Mouse (Mus musculus) ES-E14 (cell line): ENCODE data around the gene Arsk. TPM values are rescaled to one million over a fixed set of nuclear protein-coding genes. Genes with fewer than 3 reads are reported as not detected.

Experiments
- DNase-seq: peaks from one replicate; pipeline ENCODE4 v3.0.0-alpha.2; 2013; ENCODE audit warnings: low read depth, low spot score
- H3K27ac ChIP-seq: 2 replicates; pipeline ENCODE4 v1.5.1; 2012; ENCODE audit warnings: low read depth, mild to moderate bottlenecking, low read length, moderate library complexity, mixed read lengths; ENCODE audit not compliant: poor library complexity, insufficient read depth, severe bottlenecking
- H3K36me3 ChIP-seq: 2 replicates; pipeline ENCODE4 v1.6.1; 2012; ENCODE audit warnings: mild to moderate bottlenecking, low read length, moderate library complexity, mixed read lengths; ENCODE audit not compliant: control insufficient read depth, poor library complexity, insufficient read depth, severe bottlenecking
- H3K4me1 ChIP-seq, 2 experiments: fragments of 150-350 bp in 1 of 2; sonication (generic) in 1 of 2; 2 replicates each; pipeline ENCODE4 v1.6.1; 2012; ENCODE audit warnings: low read length in 2 of 2, mild to moderate bottlenecking in 1 of 2, mixed read lengths in 1 of 2; ENCODE audit not compliant: control insufficient read depth in 2 of 2, insufficient read depth in 2 of 2, poor library complexity in 1 of 2
- H3K4me3 ChIP-seq, 2 experiments: fragments of 150-350 bp in 1 of 2; sonication (generic) in 1 of 2; 2 replicates each; pipeline ENCODE4 v1.5.1; 2012; ENCODE audit warnings: low read length in 2 of 2, low read depth in 1 of 2, mild to moderate bottlenecking in 1 of 2, mixed read lengths in 1 of 2; ENCODE audit not compliant: insufficient read depth in 1 of 2, poor library complexity in 1 of 2, severe bottlenecking in 1 of 2
- H3K9ac ChIP-seq: 2 replicates; pipeline ENCODE4 v1.6.1; 2012; ENCODE audit warnings: low read depth, mild to moderate bottlenecking, low read length, mixed read lengths; ENCODE audit not compliant: poor library complexity, insufficient read depth, severe bottlenecking
- H3K9me3 ChIP-seq: fragments of 150-350 bp; sonication (generic); 2 replicates; pipeline ENCODE4 v1.6.1; 2012; ENCODE audit warnings: low read depth, mild to moderate bottlenecking, low read length; ENCODE audit not compliant: control insufficient read depth, insufficient read depth
- CHD2 ChIP-seq: IDR thresholded peaks from 2 replicates; pipeline ENCODE4 v1.6.1; 2014; ENCODE audit warnings: mild to moderate bottlenecking, low read depth, low read length, inconsistent platforms
- HCFC1 ChIP-seq: IDR thresholded peaks from 2 replicates; pipeline ENCODE4 v1.6.1; 2012; ENCODE audit warnings: low read length, inconsistent platforms, borderline replicate concordance; ENCODE audit not compliant: insufficient read depth
- MAFK ChIP-seq: IDR thresholded peaks from 2 replicates; pipeline ENCODE4 v1.6.1; 2014; ENCODE audit warnings: mild to moderate bottlenecking, low read depth, low read length, inconsistent platforms; ENCODE audit not compliant: insufficient read depth
- ZC3H11A ChIP-seq: IDR thresholded peaks from 2 replicates; pipeline ENCODE4 v1.6.1; 2012; ENCODE audit warnings: low read depth, mild to moderate bottlenecking, inconsistent platforms, low read length, borderline replicate concordance
- ZNF384 ChIP-seq: IDR thresholded peaks from 2 replicates; pipeline ENCODE4 v1.6.1; 2012; ENCODE audit warnings: low read depth, low read length, inconsistent platforms
- in situ Hi-C, 2 experiments: fragments of 600-800 bp; cut with MboI; formaldehyde crosslinking; loops; one replicate each; pipeline ENCODE4 v1.15.1; 2025; ENCODE audit warnings: low sequenced_read_pairs in 2 of 2, inconsistent platforms in 1 of 2; ENCODE audit not compliant: unreplicated experiment in 2 of 2
- total RNA-seq: library from RNA; depleted of rRNA; stranded (reverse); fragments of 300-350 nt; gene quantifications from 2 replicates; pipeline ENCODE4 v1.2.3, GENCODE M21; 2012

The Arsk gene
- total RNA-seq, 1 experiment, result 8.3 TPM

- DNase-seq, result peak; percentile 25
- no peak for TF ChIP-seq MAFK
- TF ChIP-seq HCFC1, result no peak
- no peak for TF ChIP-seq ZNF384
- TF ChIP-seq ZC3H11A, result no peak
- no peak for TF ChIP-seq CHD2
- H3K9ac ChIP-seq, result peak overlapping the region; percentile 39
- H3K9me3 ChIP-seq, result no peaks in the 10 kb centered on the region
- in situ Hi-C loops, result no loop called here
- no peak overlapping the region for H3K27ac ChIP-seq
- peak overlapping the region; percentile 49 to 80 for H3K4me3 ChIP-seq
- peaks cover 0 to 2% of the 10 kb centered on the region in 2 experiments; a peak in 1 of 4 replicates for H3K4me1 ChIP-seq
- no peaks in the 10 kb centered on the region for H3K36me3 ChIP-seq
These were observed 42.8 kb downstream of the Arsk start for GRCm38 (mm10) chr13:76055391-76056232.

- Histone ChIP-seq H3K9me3 (no peaks in the 10 kb centered on the region), H3K4me3 (no peak overlapping the region), H3K9ac (no peak overlapping the region), H3K36me3 (no peaks in the 10 kb centered on the region), H3K27ac (no peak overlapping the region), H3K4me1 (no peaks in the 10 kb centered on the region)
- in situ Hi-C loops, result no loop called here
- TF ChIP-seq ZC3H11A (no peak), CHD2 (no peak), HCFC1 (no peak), MAFK (no peak), ZNF384 (no peak)
- no peak for DNase-seq
These were observed 53.5 kb downstream of the Arsk start for GRCm38 (mm10) chr13:76044971-76045370.

- H3K36me3 ChIP-seq, result no peaks in the 10 kb centered on the region
- H3K9ac ChIP-seq, result no peak overlapping the region
- H3K4me1 ChIP-seq, result no peaks in the 10 kb centered on the region
- no peak overlapping the region for H3K4me3 ChIP-seq
- TF ChIP-seq ZNF384 (no peak), ZC3H11A (no peak), HCFC1 (no peak), CHD2 (no peak), MAFK (no peak)
- DNase-seq, result no peak
- no peaks in the 10 kb centered on the region for H3K9me3 ChIP-seq
- H3K27ac ChIP-seq, result no peak overlapping the region
- in situ Hi-C loops, result no loop called here
These were observed 56.0 kb downstream of the Arsk start for GRCm38 (mm10) chr13:76042455-76042854.

- no peaks in the 10 kb centered on the region for H3K4me1 ChIP-seq
- no peaks in the 10 kb centered on the region for H3K36me3 ChIP-seq
- H3K9me3 ChIP-seq, result no peaks in the 10 kb centered on the region
- no peak for DNase-seq
- no peak overlapping the region for H3K27ac ChIP-seq
- TF ChIP-seq CHD2 (no peak), ZC3H11A (no peak), HCFC1 (no peak), ZNF384 (no peak), MAFK (no peak)
- H3K9ac ChIP-seq, result no peak overlapping the region
- no peak overlapping the region for H3K4me3 ChIP-seq
- in situ Hi-C loops, result no loop called here
These were observed 73.9 kb downstream of the Arsk start for GRCm38 (mm10) chr13:76024588-76024987.
